Mouse (Mus musculus): ENCODE measurements at regions not wholly inside any gene's neighbourhood (a gene's known extent, or its start where the extent isn't known, plus 50 kb on each side); places are given as distances from the start of the nearest gene placed in this dataset.

DNA sequence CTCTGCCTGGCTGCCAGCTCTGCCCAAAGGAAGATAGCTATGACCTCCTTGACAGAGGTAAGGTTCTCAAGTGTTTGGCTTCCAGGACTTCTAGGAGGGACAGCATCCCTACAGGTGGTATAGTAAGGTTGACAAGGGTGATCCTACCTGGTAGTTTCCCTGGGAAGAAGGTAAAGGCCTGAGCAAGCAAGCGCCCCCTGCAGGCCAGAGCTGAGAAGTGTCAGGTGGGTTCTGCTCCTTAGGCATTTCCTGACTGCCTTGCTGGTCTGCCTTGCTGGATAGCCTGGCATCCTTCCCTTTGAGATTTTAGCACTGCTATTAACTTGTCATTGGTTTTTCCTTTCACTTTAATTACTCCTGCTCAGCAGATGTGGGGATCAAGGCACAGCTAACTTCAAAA is 70.4 kb upstream of the Camk1g start:
- H3K4me3 ChIP-seq (replicated peaks) = no peak overlapping the region
- 10% methylated on average over 1 of the region's 1 CpGs for WGBS
- no peaks in the 10 kb centered on the region for H3K9me3 ChIP-seq (replicated peaks)
- no peaks in the 10 kb centered on the region for H3K27me3 ChIP-seq
- no peak overlapping the region for H3K4me2 ChIP-seq (replicated peaks)
- no peaks in the 10 kb centered on the region for H3K36me3 ChIP-seq
- H3K27ac ChIP-seq (replicated peaks) = no peak overlapping the region
- no peak overlapping the region for H3K9ac ChIP-seq
- no peak for ATAC-seq (ENCODE audit: insufficient number of reproducible peaks, low FRiP score, low TSS enrichment, low read depth)
- no peaks in the 10 kb centered on the region for H3K4me1 ChIP-seq

DNA sequence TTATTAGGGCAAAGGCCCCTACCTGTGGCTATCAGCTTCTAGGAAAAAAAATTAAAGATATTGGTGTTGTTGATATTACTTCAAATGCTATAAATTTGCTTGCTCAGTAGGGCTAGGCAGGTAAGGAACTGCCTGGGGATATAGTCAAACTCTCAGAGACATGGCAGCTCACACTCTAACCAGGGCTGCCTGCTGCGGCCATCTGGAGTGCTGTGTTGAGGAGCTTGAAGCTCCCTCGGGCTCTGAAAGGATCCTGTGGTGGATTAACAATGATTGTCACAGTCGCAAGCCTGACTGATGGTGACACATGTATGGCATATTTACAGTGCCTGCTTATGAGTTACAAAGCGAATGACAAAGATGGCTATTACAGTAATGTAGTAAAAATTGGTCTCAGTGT is 64.2 kb upstream of the Camk1g start:
- no peak for ATAC-seq (ENCODE audit: insufficient number of reproducible peaks, low FRiP score, low TSS enrichment, low read depth)
- 41% methylated on average over 4 of the region's 4 CpGs for WGBS

DNA sequence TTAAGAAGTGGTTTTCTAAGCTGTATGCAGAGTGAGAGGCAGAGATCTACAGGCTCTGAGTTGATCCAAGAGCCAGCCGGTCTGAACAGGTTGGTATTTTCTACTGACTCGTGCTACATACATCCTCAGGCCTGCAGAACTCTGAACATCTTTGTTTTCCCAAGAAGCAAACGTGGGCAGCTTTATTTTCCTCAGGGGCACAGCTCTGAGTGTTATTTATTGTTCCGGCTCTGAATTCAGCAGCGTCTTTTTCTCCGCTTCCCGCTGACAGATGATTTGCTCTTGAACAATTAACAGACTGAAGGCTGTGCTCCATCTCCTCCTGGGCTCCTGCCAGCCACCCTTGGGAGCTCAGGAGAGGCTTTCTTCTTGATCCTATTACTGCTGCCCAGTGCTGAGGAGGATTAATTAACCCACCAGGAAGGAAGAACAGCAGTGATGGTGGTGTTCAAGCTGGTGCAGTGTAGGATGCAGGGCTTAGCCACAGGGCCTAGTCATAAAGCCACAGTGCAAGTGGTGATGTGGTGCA is 63.5 kb upstream of the Camk1g start:
- no peak; the same call in 1 of the 2 replicates for ATAC-seq (ENCODE audit: insufficient number of reproducible peaks, low FRiP score, low TSS enrichment, low read depth)
- WGBS = 10% methylated on average over 7 of the region's 7 CpGs
- Histone ChIP-seq H3K4me2 (replicated peaks) (no peak overlapping the region), H3K27me3 (no peaks in the 10 kb centered on the region), H3K9ac (no peak overlapping the region), H3K4me1 (peaks cover 12% of the 10 kb centered on the region), H3K9me3 (replicated peaks) (no peaks in the 10 kb centered on the region), H3K4me3 (replicated peaks) (no peak overlapping the region), H3K27ac (replicated peaks) (peak overlapping the region; percentile 28; the same call in 1 of the 2 replicates), H3K36me3 (no peaks in the 10 kb centered on the region)

More for the DNA sequence above, 64.2 kb upstream of the Camk1g start:
- Histone ChIP-seq H3K4me1 (peaks cover 12% of the 10 kb centered on the region), H3K4me2 (replicated peaks) (no peak overlapping the region), H3K9me3 (replicated peaks) (no peaks in the 10 kb centered on the region), H3K4me3 (replicated peaks) (no peak overlapping the region), H3K36me3 (no peaks in the 10 kb centered on the region), H3K27me3 (no peaks in the 10 kb centered on the region), H3K27ac (replicated peaks) (no peak overlapping the region), H3K9ac (no peak overlapping the region)

DNA sequence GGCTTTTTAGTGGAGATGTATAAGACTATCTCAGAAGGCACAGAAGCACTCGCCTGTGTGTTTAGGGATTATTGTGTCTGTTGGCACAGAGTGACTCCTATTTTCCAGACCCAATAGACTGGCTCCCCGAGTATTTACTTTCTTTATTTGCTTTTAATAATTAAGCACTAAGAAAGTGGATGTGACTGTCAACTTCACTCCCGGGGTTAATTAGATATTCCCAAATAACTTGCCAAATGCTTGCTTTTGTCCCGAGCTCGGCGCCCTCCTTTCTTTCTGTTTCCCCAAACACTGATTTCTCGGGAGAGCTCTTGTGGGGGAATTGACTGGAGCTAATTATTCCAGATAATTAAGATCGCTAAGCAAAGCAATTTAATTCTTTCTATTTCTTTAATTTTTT is 60.1 kb upstream of the Camk1g start:
- Histone ChIP-seq H3K27ac (replicated peaks) (no peak overlapping the region), H3K4me2 (replicated peaks) (no peak overlapping the region), H3K4me1 (peaks cover 12% of the 10 kb centered on the region), H3K36me3 (no peaks in the 10 kb centered on the region), H3K4me3 (replicated peaks) (no peak overlapping the region), H3K9me3 (replicated peaks) (no peaks in the 10 kb centered on the region), H3K27me3 (no peaks in the 10 kb centered on the region), H3K9ac (no peak overlapping the region)
- ATAC-seq (ENCODE audit: insufficient number of reproducible peaks, low FRiP score, low TSS enrichment, low read depth) = no peak
- 51% methylated on average over 8 of the region's 8 CpGs for WGBS

DNA sequence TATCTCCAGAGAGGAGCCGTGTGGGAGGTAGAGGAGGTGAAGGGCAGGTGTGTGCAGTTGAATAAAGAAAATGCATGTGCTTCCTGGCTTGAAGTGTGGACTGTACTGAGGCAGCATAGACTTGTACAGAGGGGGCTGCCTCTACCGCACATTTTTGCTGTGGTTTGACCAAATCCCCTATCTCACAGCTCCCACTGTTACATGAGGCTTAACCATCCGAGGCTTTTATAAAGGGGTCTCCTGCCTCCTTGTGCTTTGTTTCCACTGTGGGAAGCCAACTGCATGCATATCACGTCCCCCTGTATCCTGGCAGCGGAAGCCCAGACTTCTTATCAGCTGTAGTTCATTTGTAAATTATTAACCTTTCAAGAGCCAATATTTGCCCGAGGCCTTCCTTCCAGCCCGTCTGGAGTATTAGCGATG is 53.6 kb upstream of the Camk1g start:
- H3K9me3 ChIP-seq (replicated peaks) = no peaks in the 10 kb centered on the region
- no peak overlapping the region for H3K4me2 ChIP-seq (replicated peaks)
- no peak overlapping the region for H3K27ac ChIP-seq (replicated peaks)
- H3K4me3 ChIP-seq (replicated peaks) = no peak overlapping the region
- peaks cover 6% of the 10 kb centered on the region; the same call in 1 of the 2 replicates for H3K4me1 ChIP-seq
- H3K9ac ChIP-seq = no peak overlapping the region
- ATAC-seq (ENCODE audit: insufficient number of reproducible peaks, low FRiP score, low TSS enrichment, low read depth) = no peak
- no peaks in the 10 kb centered on the region for H3K36me3 ChIP-seq
- no peaks in the 10 kb centered on the region for H3K27me3 ChIP-seq
- 54% methylated on average over 8 of the region's 8 CpGs for WGBS

DNA sequence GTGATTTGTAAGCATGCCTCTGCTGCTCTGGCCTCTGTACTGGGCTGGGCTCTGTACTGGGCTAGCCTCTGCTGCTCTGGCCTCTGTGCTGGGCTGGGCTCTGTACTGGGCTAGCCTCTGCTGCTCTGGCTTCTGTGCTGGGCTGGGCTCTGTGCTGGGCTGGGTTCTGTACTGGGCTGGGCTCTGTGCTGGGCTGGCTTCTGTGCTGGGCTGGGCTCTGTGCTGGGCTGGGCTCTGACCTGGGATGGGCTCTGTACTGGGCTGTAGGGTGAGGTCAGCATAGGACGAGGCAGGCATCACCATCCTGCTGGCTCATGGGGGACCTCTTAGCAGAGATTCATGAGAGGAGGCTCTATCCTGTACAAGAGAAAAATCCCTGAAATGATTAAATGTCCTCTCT is 52.8 kb upstream of the Camk1g start:
- Histone ChIP-seq H3K9me3 (replicated peaks) (no peaks in the 10 kb centered on the region), H3K4me1 (peaks cover 6% of the 10 kb centered on the region; the same call in 1 of the 2 replicates), H3K9ac (no peak overlapping the region), H3K4me2 (replicated peaks) (no peak overlapping the region), H3K4me3 (replicated peaks) (no peak overlapping the region), H3K27ac (replicated peaks) (no peak overlapping the region), H3K27me3 (no peaks in the 10 kb centered on the region), H3K36me3 (no peaks in the 10 kb centered on the region)
- ATAC-seq (ENCODE audit: insufficient number of reproducible peaks, low FRiP score, low TSS enrichment, low read depth) = peak; percentile 45; the same call in 1 of the 2 replicates
- 43% methylated on average over 1 of the region's 1 CpGs for WGBS

DNA sequence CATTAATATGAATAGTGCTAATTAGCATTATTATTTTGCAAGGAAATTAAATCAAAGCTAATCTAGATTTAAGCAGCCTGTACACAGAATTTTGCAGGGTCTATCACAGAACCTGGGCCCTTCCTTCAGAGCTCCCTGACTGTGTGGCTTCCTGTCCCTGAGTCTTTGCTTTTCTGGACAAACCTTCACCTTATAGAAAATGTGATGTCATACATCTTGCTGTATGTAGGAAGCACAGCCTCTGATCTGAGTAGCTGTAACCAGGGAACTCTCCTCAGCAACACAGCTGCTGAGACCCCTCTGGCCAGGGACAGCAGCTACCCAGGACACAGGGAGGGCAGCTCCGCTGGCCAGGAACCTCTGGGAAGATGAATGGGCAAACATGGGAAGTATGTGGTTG is 51.7 kb upstream of the Camk1g start:
- Histone ChIP-seq H3K9me3 (replicated peaks) (no peaks in the 10 kb centered on the region), H3K36me3 (no peaks in the 10 kb centered on the region), H3K27ac (replicated peaks) (no peak overlapping the region), H3K4me3 (replicated peaks) (no peak overlapping the region), H3K4me1 (peaks cover 6% of the 10 kb centered on the region; the same call in 1 of the 2 replicates), H3K27me3 (peaks cover 3% of the 10 kb centered on the region; the same call in 1 of the 2 replicates), H3K4me2 (replicated peaks) (no peak overlapping the region), H3K9ac (no peak overlapping the region)
- WGBS = 91% methylated on average over 1 of the region's 1 CpGs
- ATAC-seq (ENCODE audit: insufficient number of reproducible peaks, low FRiP score, low TSS enrichment, low read depth) = no peak

DNA sequence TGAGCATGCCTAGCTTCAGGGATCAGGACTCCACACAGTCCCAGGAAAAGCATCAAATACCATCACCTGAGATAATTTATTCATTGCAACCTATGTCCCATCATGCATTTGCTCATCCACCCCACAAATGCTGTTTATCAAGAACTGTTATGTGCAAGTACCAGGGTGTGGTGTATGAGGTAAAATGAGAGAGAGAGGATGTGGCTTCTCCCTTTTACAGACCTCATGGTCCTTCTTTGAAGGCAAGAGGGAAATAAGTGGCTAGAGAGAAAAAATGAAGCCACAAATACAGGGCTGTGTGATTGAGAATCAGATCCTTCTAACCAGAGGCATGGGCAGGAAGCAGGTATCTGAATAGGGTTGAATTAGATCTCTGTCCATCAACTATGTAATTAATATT is 51.3 kb upstream of the Camk1g start:
- Histone ChIP-seq H3K4me3 (replicated peaks) (no peak overlapping the region), H3K9ac (no peak overlapping the region), H3K27ac (replicated peaks) (no peak overlapping the region), H3K27me3 (peaks cover 3% of the 10 kb centered on the region; the same call in 1 of the 2 replicates), H3K4me1 (peaks cover 6% of the 10 kb centered on the region; the same call in 1 of the 2 replicates), H3K4me2 (replicated peaks) (no peak overlapping the region), H3K36me3 (no peaks in the 10 kb centered on the region), H3K9me3 (replicated peaks) (no peaks in the 10 kb centered on the region)
- ATAC-seq (ENCODE audit: insufficient number of reproducible peaks, low FRiP score, low TSS enrichment, low read depth) = no peak

MicroRNAs encoded in the stretch of these regions (microRNA counts, 519-probe panel; counts per million panel counts)
- 5,227 counts per million, percentile 100 among the panel's probes with 10 or more counts for microRNA mmu-miR-205

Small RNA genes lying in the stretch of these regions (microRNA-seq; reads per million reads assigned to microRNA genes)
- gene Mir205 (ENCODE audit: borderline number of aligned reads) = 19,501 reads per million, percentile 97 among the genes with 10 or more reads in this experiment
